12 mouse cellular contexts compared by ENCODE assay signal in the genomic region with DNA sequence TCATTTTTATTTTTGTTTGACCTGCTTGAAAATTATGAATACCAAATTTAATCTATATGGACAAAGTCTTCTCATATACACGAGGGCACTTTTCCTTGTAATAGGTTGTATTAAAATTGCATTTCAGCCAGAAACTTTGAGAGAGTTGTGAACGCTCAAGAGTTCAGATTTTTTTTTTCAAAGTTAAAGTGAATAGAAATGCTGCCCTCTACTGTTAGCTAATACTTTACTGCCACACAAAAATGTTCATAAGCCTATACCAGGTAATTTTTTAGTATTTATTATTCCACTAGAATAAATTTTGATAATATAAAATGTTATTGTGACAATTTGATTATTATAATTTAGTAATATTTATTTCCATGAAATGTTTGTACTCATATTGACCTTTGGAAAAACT. TPM values are rescaled to one million over a fixed set of nuclear protein-coding genes. Genes with fewer than 3 reads are reported as not detected.
DNase-seq lines count a peak whose midpoint lies in the region; ATAC-seq lines count a peak whose summit lies in the region.
"Had no signal": no experiment of that assay in that cellular context is flagged by ENCODE, and none has a peak within 500 bp of the region (broad histone marks: within the 10 kb centered on the region; RNA-seq: fewer than 3 reads in every experiment).

No protein-coding gene starts in this region.

- no peak overlapping the region for H3K4me3 ChIP-seq in hindbrain, embryonic 14.5 days (replicated peaks; ENCODE audit: low read length)
- no peak overlapping the region for H3K4me3 ChIP-seq in hindbrain, embryonic 16.5 days (ENCODE audit: low read length)
- no peak overlapping the region for H3K4me3 ChIP-seq in midbrain, embryonic 14.5 days (replicated peaks; ENCODE audit: low read depth, low read length)
- no peak overlapping the region for H3K4me3 ChIP-seq in midbrain, embryonic 13.5 days (replicated peaks)
- H3K4me3 ChIP-seq: embryonic facial prominence, embryonic 13.5 days; heart, embryonic 13.5 days; neural tube, embryonic 12.5 days had no signal

- H3K27ac ChIP-seq in hindbrain, embryonic 14.5 days, result no peak overlapping the region
- H3K27ac ChIP-seq in hindbrain, embryonic 16.5 days (ENCODE audit: low read depth, low read length), result no peak overlapping the region
- no peak overlapping the region for H3K27ac ChIP-seq in midbrain, embryonic 14.5 days (replicated peaks; ENCODE audit: low read depth, low read length)
- H3K27ac ChIP-seq in midbrain, embryonic 13.5 days, result no peak overlapping the region
- H3K27ac ChIP-seq: heart, embryonic 13.5 days; neural tube, embryonic 12.5 days had no signal

- no peak overlapping the region for H3K9ac ChIP-seq in hindbrain, embryonic 14.5 days
- H3K9ac ChIP-seq in hindbrain, embryonic 16.5 days (ENCODE audit: low read depth, low read length), result no peak overlapping the region
- H3K9ac ChIP-seq in midbrain, embryonic 14.5 days (replicated peaks; ENCODE audit: low read length), result no peak overlapping the region
- H3K9ac ChIP-seq in midbrain, embryonic 13.5 days (replicated peaks), result no peak overlapping the region
- H3K9ac ChIP-seq: embryonic facial prominence, embryonic 13.5 days; heart, embryonic 13.5 days; neural tube, embryonic 12.5 days had no signal

- peak; percentile 70 for DNase-seq in hindbrain, embryonic 14.5 days (ENCODE audit: low spot score)
- peak; percentile 80 for DNase-seq in midbrain, embryonic 14.5 days
- DNase-seq in adipocyte (ENCODE audit: low spot score), result peak; percentile 58
- DNase-seq in spleen, postnatal 14 days (ENCODE audit: low spot score in 2 of 2), result no peak
- DNase-seq in urinary bladder, postnatal 4 days (ENCODE audit: low spot score in 2 of 2), result no peak
- DNase-seq: left cerebral cortex, postnatal 4 days; thymus, adult 18-20 months had no signal

- no peak for ATAC-seq in hindbrain, embryonic 14.5 days (ENCODE audit: low FRiP score)
- no peak for ATAC-seq in hindbrain, embryonic 16.5 days
- ATAC-seq in midbrain, embryonic 14.5 days (ENCODE audit: low FRiP score, low TSS enrichment), result no peak
- no peak for ATAC-seq in midbrain, embryonic 13.5 days

- no peaks in the 10 kb centered on the region for H3K9me3 ChIP-seq in hindbrain, embryonic 14.5 days (ENCODE audit: control insufficient read depth, low read length)
- no peaks in the 10 kb centered on the region for H3K9me3 ChIP-seq in hindbrain, embryonic 16.5 days (ENCODE audit: control insufficient read depth, low read length)
- no peaks in the 10 kb centered on the region for H3K9me3 ChIP-seq in midbrain, embryonic 14.5 days (ENCODE audit: control insufficient read depth, low read length)
- H3K9me3 ChIP-seq in midbrain, embryonic 13.5 days, result no peaks in the 10 kb centered on the region
- H3K9me3 ChIP-seq: embryonic facial prominence, embryonic 13.5 days; heart, embryonic 13.5 days; neural tube, embryonic 12.5 days had no signal

- H3K27me3 ChIP-seq in hindbrain, embryonic 14.5 days (ENCODE audit: control insufficient read depth, insufficient read depth, low read length), result no peaks in the 10 kb centered on the region
- H3K27me3 ChIP-seq in hindbrain, embryonic 16.5 days (replicated peaks; ENCODE audit: control insufficient read depth, insufficient read depth, low read length), result no peaks in the 10 kb centered on the region
- H3K27me3 ChIP-seq in midbrain, embryonic 14.5 days (ENCODE audit: control insufficient read depth, insufficient read depth, low read length), result no peaks in the 10 kb centered on the region
- H3K27me3 ChIP-seq in midbrain, embryonic 13.5 days, result no peaks in the 10 kb centered on the region
- H3K27me3 ChIP-seq: embryonic facial prominence, embryonic 13.5 days; heart, embryonic 13.5 days; neural tube, embryonic 12.5 days had no signal

- H3K4me1 ChIP-seq in hindbrain, embryonic 14.5 days (replicated peaks; ENCODE audit: control insufficient read depth, insufficient read depth, low read length), result no peaks in the 10 kb centered on the region
- no peaks in the 10 kb centered on the region for H3K4me1 ChIP-seq in hindbrain, embryonic 16.5 days (ENCODE audit: control insufficient read depth, insufficient read depth, low read depth, low read length)
- no peaks in the 10 kb centered on the region for H3K4me1 ChIP-seq in midbrain, embryonic 14.5 days (ENCODE audit: control insufficient read depth, insufficient read depth, low read length)
- H3K4me1 ChIP-seq in midbrain, embryonic 13.5 days (replicated peaks), result no peaks in the 10 kb centered on the region
- H3K4me1 ChIP-seq: neural tube, embryonic 12.5 days had no signal

- no peaks in the 10 kb centered on the region for H3K36me3 ChIP-seq in hindbrain, embryonic 14.5 days (replicated peaks; ENCODE audit: control insufficient read depth, insufficient read depth)
- H3K36me3 ChIP-seq in hindbrain, embryonic 16.5 days (ENCODE audit: control insufficient read depth, insufficient read depth, low read length), result no peaks in the 10 kb centered on the region
- H3K36me3 ChIP-seq in midbrain, embryonic 14.5 days (ENCODE audit: control insufficient read depth, insufficient read depth, low read length), result no peaks in the 10 kb centered on the region
- H3K36me3 ChIP-seq in midbrain, embryonic 13.5 days, result no peaks in the 10 kb centered on the region
- H3K36me3 ChIP-seq: embryonic facial prominence, embryonic 13.5 days; heart, embryonic 13.5 days; neural tube, embryonic 12.5 days had no signal

- no peak overlapping the region for H3K4me2 ChIP-seq in hindbrain, embryonic 14.5 days (replicated peaks)
- no peak overlapping the region for H3K4me2 ChIP-seq in hindbrain, embryonic 16.5 days (ENCODE audit: low read length)
- H3K4me2 ChIP-seq in midbrain, embryonic 14.5 days (ENCODE audit: low read length), result no peak overlapping the region
- no peak overlapping the region for H3K4me2 ChIP-seq in midbrain, embryonic 13.5 days (replicated peaks)
- H3K4me2 ChIP-seq: embryonic facial prominence, embryonic 13.5 days; heart, embryonic 13.5 days; neural tube, embryonic 12.5 days had no signal

- 35% methylated on average over 2 of the region's 2 CpGs for WGBS in hindbrain, embryonic 14.5 days
- WGBS in hindbrain, embryonic 16.5 days, result 28% methylated on average over 2 of the region's 2 CpGs
- WGBS in midbrain, embryonic 14.5 days, result 36% methylated on average over 2 of the region's 2 CpGs
- WGBS in midbrain, embryonic 13.5 days, result 39% methylated on average over 2 of the region's 2 CpGs

RNA-seq across cellular contexts. Expression of gene Dlg1, which starts 42.0 kb away (rescaled TPM):
- polyA plus RNA-seq in hindbrain, embryonic 14.5 days (2014; fragmentation: Nextera tagmentation; extraction: Ambion mirVana), result 14.4 and 15.0 TPM in 2 replicates
- 12.7 and 13.4 TPM in 2 replicates for polyA plus RNA-seq in hindbrain, embryonic 16.5 days (2015; fragmentation: Nextera tagmentation; extraction: Ambion mirVana)
- 9.8 and 13.2 TPM in 2 replicates for polyA plus RNA-seq in midbrain, embryonic 14.5 days (2014; fragmentation: Nextera tagmentation; extraction: Ambion mirVana)
- 10.6 and 13.9 TPM in 2 replicates for polyA plus RNA-seq in midbrain, embryonic 13.5 days (2015; fragmentation: Nextera tagmentation; extraction: Ambion mirVana)

Comparison
In these comparisons a context has a peak if more than half of its experiments do, and no peak if none do; other contexts are left out.
1. DNase-seq: peak in hindbrain, embryonic 14.5 days (single experiment), midbrain, embryonic 14.5 days (single experiment) and adipocyte (single experiment); none in spleen, postnatal 14 days (0 of 2) and urinary bladder, postnatal 4 days (0 of 2).